Mouse (Mus musculus) CH12.LX (cell line): ENCODE measurements around the gene Atp4a. TPM values are rescaled to one million over a fixed set of nuclear protein-coding genes. Genes with fewer than 3 reads are reported as not detected.
"Not testable (repeated sequence)": the region's sequence is repeated elsewhere in the genome, so short reads cannot be mapped to it uniquely, and the experiment has no call there.

Experiments used
- DNase-seq: peaks from one replicate; pipeline ENCODE4 v3.0.0-alpha.2; 2013; ENCODE audit errors: extremely low read depth
- H3K27ac ChIP-seq: 2 replicates; pipeline ENCODE4 v1.5.1; 2012; ENCODE audit warnings: low read depth, mild to moderate bottlenecking, control low read depth, moderate library complexity; ENCODE audit not compliant: insufficient read depth
- H3K27me3 ChIP-seq: replicated peaks from 2 replicates; pipeline ENCODE3; 2012; ENCODE audit warnings: inconsistent platforms
- H3K36me3 ChIP-seq, 2 experiments: replicated peaks in 1 of 2; 2 replicates each; pipeline versions ENCODE3 to v1.6.1; 2012; ENCODE audit warnings: inconsistent platforms in 1 of 2, low read length in 1 of 2, mild to moderate bottlenecking in 1 of 2, mixed read lengths in 1 of 2, moderate library complexity in 1 of 2; ENCODE audit not compliant: control insufficient read depth in 1 of 2, insufficient read depth in 1 of 2
- H3K4me1 ChIP-seq, 2 experiments: 2 replicates each; pipeline ENCODE4 v1.6.1; 2012; ENCODE audit warnings: inconsistent platforms in 1 of 2, moderate library complexity in 1 of 2; ENCODE audit not compliant: insufficient read depth in 2 of 2, control insufficient read depth in 1 of 2
- H3K4me2 ChIP-seq: 2 replicates; pipeline ENCODE4 v1.6.1; 2012; ENCODE audit warnings: low read depth, mild to moderate bottlenecking, control low read depth; ENCODE audit not compliant: poor library complexity, insufficient read depth, severe bottlenecking
- H3K4me3 ChIP-seq, 3 experiments: fragments of 150-350 bp in 1 of 3; sonication (generic) in 1 of 3; replicated peaks in 1 of 3; 2 replicates each; pipeline versions ENCODE3 to v1.5.1; 2011 to 2012; ENCODE audit warnings: low read depth in 2 of 3, low read length in 2 of 3, mild to moderate bottlenecking in 2 of 3, moderate library complexity in 2 of 3, control low read depth in 1 of 3, improper control_type of control experiment in 1 of 3, inconsistent platforms in 1 of 3, mixed read lengths in 1 of 3; ENCODE audit not compliant: poor library complexity in 1 of 3
- H3K79me2 ChIP-seq: replicated peaks from 2 replicates; pipeline ENCODE4 v1.6.1; 2012; ENCODE audit warnings: mild to moderate bottlenecking, moderate library complexity; ENCODE audit not compliant: control insufficient read depth, poor library complexity, insufficient read depth, severe bottlenecking; ENCODE audit errors: extremely low read depth
- H3K9ac ChIP-seq: 2 replicates; pipeline ENCODE4 v1.6.1; 2012; ENCODE audit warnings: low read depth, mild to moderate bottlenecking, control low read depth, moderate library complexity; ENCODE audit not compliant: insufficient read depth
- H3K9me3 ChIP-seq: replicated peaks from 2 replicates; pipeline ENCODE3; 2012; ENCODE audit warnings: low read length, inconsistent platforms, mixed read lengths
- BHLHE40 ChIP-seq: IDR thresholded peaks from 2 replicates; pipeline ENCODE4 v1.6.1; 2011; ENCODE audit warnings: mild to moderate bottlenecking, low read depth, low read length, improper control_type of control experiment
- CHD1 ChIP-seq: IDR thresholded peaks from 2 replicates; pipeline ENCODE4 v1.6.1; 2012; ENCODE audit warnings: low read depth, low read length, improper control_type of control experiment, inconsistent platforms
- CHD2 ChIP-seq: IDR thresholded peaks from 2 replicates; pipeline ENCODE4 v1.6.1; 2011; ENCODE audit warnings: low read length, improper control_type of control experiment
- CTCF ChIP-seq, 2 experiments: IDR thresholded peaks in 1 of 2; conservative IDR thresholded peaks in 1 of 2; 2 replicates each; pipeline ENCODE4 v1.5.1; 2011 to 2012; ENCODE audit warnings: low read depth in 2 of 2, low read length in 2 of 2, improper control_type of control experiment in 1 of 2, inconsistent platforms in 1 of 2, mild to moderate bottlenecking in 1 of 2, moderate library complexity in 1 of 2
- E2F4 ChIP-seq: IDR thresholded peaks from 2 replicates; pipeline ENCODE4 v1.6.1; 2011; ENCODE audit warnings: low read depth, low read length, improper control_type of control experiment; ENCODE audit not compliant: insufficient replicate concordance
- ELF1 ChIP-seq: IDR thresholded peaks from 2 replicates; pipeline ENCODE4 v1.6.1; 2014; ENCODE audit warnings: low read depth, mild to moderate bottlenecking, inconsistent platforms, low read length, improper control_type of control experiment
- EP300 ChIP-seq: IDR thresholded peaks from 2 replicates; pipeline ENCODE4 v1.6.1; 2011; ENCODE audit warnings: low read length, improper control_type of control experiment
- ETS1 ChIP-seq: conservative IDR thresholded peaks from 2 replicates; pipeline ENCODE4 v1.6.1; 2012; ENCODE audit warnings: low read depth, mild to moderate bottlenecking, inconsistent platforms, low read length, improper control_type of control experiment, moderate library complexity
- GABPA ChIP-seq: IDR thresholded peaks from 2 replicates; pipeline ENCODE4 v1.6.1; 2012; ENCODE audit warnings: low read depth, low read length, improper control_type of control experiment, inconsistent platforms; ENCODE audit not compliant: insufficient replicate concordance
- HCFC1 ChIP-seq: IDR thresholded peaks from 2 replicates; pipeline ENCODE4 v1.6.1; 2012; ENCODE audit warnings: low read depth, mild to moderate bottlenecking, inconsistent platforms, low read length, improper control_type of control experiment
- IRF4 ChIP-seq: IDR thresholded peaks from 2 replicates; pipeline ENCODE4 v1.6.1; 2014; ENCODE audit warnings: low read depth, mild to moderate bottlenecking, inconsistent platforms, low read length, improper control_type of control experiment
- JUN ChIP-seq: IDR thresholded peaks from 2 replicates; pipeline ENCODE4 v1.6.1; 2011; ENCODE audit warnings: low read depth, mild to moderate bottlenecking, low read length, improper control_type of control experiment, moderate library complexity; ENCODE audit not compliant: insufficient read depth
- JUND ChIP-seq: conservative IDR thresholded peaks from 2 replicates; pipeline ENCODE4 v1.6.1; 2011; ENCODE audit warnings: low read depth, low read length, improper control_type of control experiment
- KAT2A ChIP-seq: IDR thresholded peaks from 2 replicates; pipeline ENCODE4 v1.6.1; 2012; ENCODE audit warnings: low read length, improper control_type of control experiment, inconsistent platforms; ENCODE audit not compliant: insufficient replicate concordance
- MAFK ChIP-seq: IDR thresholded peaks from 2 replicates; pipeline ENCODE4 v1.6.1; 2011; ENCODE audit warnings: low read length, improper control_type of control experiment; ENCODE audit not compliant: insufficient replicate concordance
- MAX ChIP-seq: IDR thresholded peaks from 2 replicates; pipeline ENCODE4 v1.6.1; 2011; ENCODE audit warnings: low read length, improper control_type of control experiment
- MAZ ChIP-seq: IDR thresholded peaks from 2 replicates; pipeline ENCODE4 v1.6.1; 2012; ENCODE audit warnings: low read depth, mild to moderate bottlenecking, inconsistent platforms, low read length, improper control_type of control experiment, moderate library complexity
- MEF2A ChIP-seq: IDR thresholded peaks from 2 replicates; pipeline ENCODE4 v1.6.1; 2014; ENCODE audit warnings: low read depth, mild to moderate bottlenecking, inconsistent platforms, low read length, improper control_type of control experiment, borderline replicate concordance
- MXI1 ChIP-seq: IDR thresholded peaks from 2 replicates; pipeline ENCODE4 v1.6.1; 2011; ENCODE audit warnings: mild to moderate bottlenecking, low read depth, low read length, improper control_type of control experiment
- MYC ChIP-seq: IDR thresholded peaks from 2 replicates; pipeline ENCODE4 v1.6.1; 2011; ENCODE audit warnings: low read depth, mild to moderate bottlenecking, improper control_type of control experiment, low read length
- NELFE ChIP-seq: IDR thresholded peaks from 2 replicates; pipeline ENCODE4 v1.6.1; 2011; ENCODE audit warnings: low read depth, low read length, improper control_type of control experiment
- NRF1 ChIP-seq: IDR thresholded peaks from 2 replicates; pipeline ENCODE4 v1.6.1; 2014; ENCODE audit warnings: low read depth, mild to moderate bottlenecking, inconsistent platforms, low read length, improper control_type of control experiment, moderate library complexity
- PAX5 ChIP-seq: IDR thresholded peaks from 2 replicates; pipeline ENCODE4 v1.6.1; 2012; ENCODE audit warnings: low read length, inconsistent platforms, mixed read lengths
- POLR2A ChIP-seq: IDR thresholded peaks from 2 replicates; pipeline ENCODE4 v1.6.1; 2011; ENCODE audit warnings: low read depth, mild to moderate bottlenecking, improper control_type of control experiment, low read length
- POLR2AphosphoS2 ChIP-seq: IDR thresholded peaks from 2 replicates; pipeline ENCODE4 v1.6.1; 2011; ENCODE audit warnings: low read depth, low read length, improper control_type of control experiment
- RAD21 ChIP-seq: IDR thresholded peaks from 2 replicates; pipeline ENCODE4 v1.6.1; 2011; ENCODE audit warnings: low read depth, mild to moderate bottlenecking, low read length, improper control_type of control experiment, moderate library complexity
- RCOR1 ChIP-seq: conservative IDR thresholded peaks from 2 replicates; pipeline ENCODE4 v1.6.1; 2012; ENCODE audit warnings: low read depth, mild to moderate bottlenecking, inconsistent platforms, low read length, improper control_type of control experiment
- SIN3A ChIP-seq: IDR thresholded peaks from 2 replicates; pipeline ENCODE4 v1.6.1; 2012; ENCODE audit warnings: low read length, improper control_type of control experiment, inconsistent platforms
- SMC3 ChIP-seq: IDR thresholded peaks from 2 replicates; pipeline ENCODE4 v1.6.1; 2011; ENCODE audit warnings: low read depth, low read length, improper control_type of control experiment
- TBP ChIP-seq: conservative IDR thresholded peaks from 2 replicates; pipeline ENCODE4 v1.6.1; 2011; ENCODE audit warnings: low read depth, low read length, improper control_type of control experiment
- TCF12 ChIP-seq: IDR thresholded peaks from 2 replicates; pipeline ENCODE4 v1.6.1; 2014; ENCODE audit warnings: low read depth, mild to moderate bottlenecking, inconsistent platforms, low read length, improper control_type of control experiment
- UBTF ChIP-seq: IDR thresholded peaks from 2 replicates; pipeline ENCODE4 v1.6.1; 2012; ENCODE audit warnings: low read depth, mild to moderate bottlenecking, inconsistent platforms, low read length, improper control_type of control experiment, moderate library complexity
- USF1 ChIP-seq: IDR thresholded peaks from 2 replicates; pipeline ENCODE4 v1.6.1; 2014; ENCODE audit warnings: low read depth, mild to moderate bottlenecking, inconsistent platforms, low read length, improper control_type of control experiment
- USF2 ChIP-seq: conservative IDR thresholded peaks from 2 replicates; pipeline ENCODE4 v1.6.1; 2011; ENCODE audit warnings: low read depth, low read length, improper control_type of control experiment
- ZMIZ1 ChIP-seq: IDR thresholded peaks from 2 replicates; pipeline ENCODE4 v1.6.1; 2012; ENCODE audit warnings: low read depth, mild to moderate bottlenecking, inconsistent platforms, low read length, improper control_type of control experiment
- ZNF384 ChIP-seq: IDR thresholded peaks from 2 replicates; pipeline ENCODE4 v1.6.1; 2012; ENCODE audit warnings: low read depth, low read length, improper control_type of control experiment, inconsistent platforms
- dilution Hi-C: fragments of 300-500 bp; cut with MboI; formaldehyde crosslinking; loops from 2 replicates; pipeline ENCODE4 v1.14.3; 2020; ENCODE audit warnings: low sequenced_read_pairs; ENCODE audit not compliant: extremely low pct_unique_long_range_greater_than_20kb, extremely low pct_ligation_motif_present
- in situ Hi-C: fragments of 300-500 bp; cut with MboI; formaldehyde crosslinking; loops from 3 replicates; pipeline ENCODE4 v1.14.3; 2019; ENCODE audit warnings: low sequenced_read_pairs, low pct_ligation_motif_present, low pct_unique_long_range_greater_than_20kb, mixed read lengths
- polyA plus RNA-seq: library from polyadenylated mRNA; unstranded; fragments of >175 nt; gene quantifications from 2 replicates; pipeline ENCODE4 v1.2.1, GENCODE M21; 2012; ENCODE audit warnings: low read depth; ENCODE audit not compliant: insufficient read length
- total RNA-seq, 2 experiments: library from RNA; depleted of rRNA; stranded (reverse); fragments of 300-350 nt in 1 of 2; fragments of >200 nt in 1 of 2; gene quantifications; 2 replicates each; pipeline ENCODE4 v1.2.3; 2012 to 2014

Atp4a gene
- total and polyA plus RNA-seq, 3 experiments = 0.33 to 0.67 TPM; not detected in 1

DNA sequence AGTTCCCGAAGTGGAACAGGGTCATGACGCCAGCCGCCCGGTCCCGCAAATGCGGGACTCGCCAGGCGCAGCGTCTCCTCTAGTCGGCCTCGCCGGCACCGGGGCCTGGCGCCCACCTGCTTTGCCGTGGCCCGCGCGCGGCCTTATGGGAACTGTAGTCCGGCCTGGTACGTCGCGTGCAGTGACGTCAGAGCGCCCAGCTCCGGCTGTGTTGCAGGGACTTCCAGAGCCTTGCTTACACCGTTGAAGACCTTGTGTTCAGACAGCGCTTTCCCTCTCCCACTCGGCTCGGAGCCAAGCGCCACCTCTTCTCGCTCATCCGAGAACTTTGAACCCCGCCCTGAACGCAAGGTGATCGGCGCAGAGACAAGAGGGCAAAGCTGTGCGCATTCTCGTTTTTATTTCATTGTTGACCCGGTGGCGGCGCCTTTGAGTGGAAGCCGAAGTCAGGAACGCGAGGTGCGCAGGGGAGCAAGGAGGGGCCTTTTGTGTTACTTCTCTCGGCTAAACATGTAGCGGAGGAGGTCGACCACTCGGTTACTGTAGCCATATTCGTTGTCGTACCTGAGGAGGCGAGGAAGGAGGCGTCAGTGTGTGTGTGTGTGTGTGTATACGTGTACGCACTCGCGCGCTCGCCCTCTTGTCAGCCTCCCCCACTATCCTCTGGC, 17.5 kb downstream of the Atp4a start, which contains the start of gene Tmem147:
TSS of gene Tmem147 (minus strand) at position 145 of the 668 bp plus-strand sequence.
- H3K27me3 ChIP-seq = no peaks in the 10 kb centered on the region
- H3K36me3 ChIP-seq = peaks cover 19 to 70% of the 10 kb centered on the region in 2 experiments
- in situ Hi-C loops = no loop called here

DNA sequence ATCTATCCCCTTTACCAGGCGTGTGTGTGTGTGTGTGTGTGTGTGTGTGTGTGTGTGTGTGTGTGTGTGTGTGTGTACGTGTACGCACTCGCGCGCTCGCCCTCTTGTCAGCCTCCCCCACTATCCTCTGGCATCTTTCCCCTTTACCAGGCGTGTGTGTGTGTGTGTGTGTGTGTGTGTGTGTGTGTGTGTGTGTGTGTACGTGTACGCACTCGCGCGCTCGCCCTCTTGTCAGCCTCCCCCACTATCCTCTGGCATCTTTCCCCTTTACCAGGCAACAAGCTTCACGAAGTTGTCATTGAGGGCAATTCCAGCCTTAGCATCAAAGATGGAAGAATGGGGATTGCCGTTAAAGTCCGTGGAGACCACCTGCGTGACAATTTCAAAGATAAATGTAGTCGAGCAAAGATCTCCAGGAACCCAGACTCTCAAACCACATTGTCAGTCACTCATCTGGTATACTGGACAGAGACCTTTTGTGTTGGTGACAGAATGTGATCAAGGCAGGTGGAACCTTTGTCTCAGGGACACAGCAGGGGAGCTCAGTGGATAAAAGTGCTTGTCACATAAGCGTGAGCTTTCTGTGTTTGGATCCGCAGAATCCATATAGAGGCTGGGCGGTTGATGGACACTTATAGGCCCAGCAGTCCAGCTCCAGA, 18.2 kb downstream of the Atp4a start:
- Histone ChIP-seq H3K4me3 (peak overlapping the region; percentile 67 to 78 (median 73)), H3K9ac (peak overlapping the region; percentile 62), H3K27ac (peak overlapping the region; percentile 90), H3K36me3 (peaks cover 23 to 71% of the 10 kb centered on the region in 2 experiments), H3K4me1 (peaks cover 14 to 54% of the 10 kb centered on the region in 2 experiments; a peak in 3 of 4 replicates), H3K4me2 (peak overlapping the region; percentile 71)
- in situ Hi-C loops, DNase-seq, H3K27me3 ChIP-seq, dilution Hi-C loops, H3K9me3 ChIP-seq, H3K79me2 ChIP-seq: not testable (repeated sequence)

More for the DNA sequence above, 17.5 kb downstream of the Atp4a start, which contains the start of gene Tmem147:
- dilution Hi-C loops = no loop called here
- TF ChIP-seq USF1 (no peak), E2F4 (no peak), MYC (no peak; the same call in 1 of the 2 replicates), KAT2A (peak; percentile 96), NRF1 (peak; percentile 76), NELFE (peak; percentile 77), TCF12 (peak; percentile 84), BHLHE40 (peak; percentile 77), ZNF384 (no peak), HCFC1 (peak; percentile 98), IRF4 (0 out of 2 replicates have a peak, but pooled peaks have one; percentile 58), ZMIZ1 (no peak), POLR2A (peak; percentile 76), ETS1 (peak; percentile 44), SMC3 (peak; percentile 53), MAZ (0 out of 2 replicates have a peak, but pooled peaks have one; percentile 51), POLR2AphosphoS2 (no peak; the same call in 1 of the 2 replicates), CTCF (conservative IDR thresholded peaks at IDR 0.05 in 1 of 2, IDR thresholded peaks at IDR 0.05 in 1 of 2; ENCODE audit: low read depth in 2 of 2, low read length in 2 of 2) (peak in 1 of 2 experiments; percentile 65; a peak in 2 of 4 replicates), SIN3A (peak; percentile 90), RCOR1 (no peak), GABPA (peak; percentile 71; the same call in 1 of the 2 replicates), EP300 (no peak), JUN (no peak), MXI1 (peak; percentile 92), MEF2A (peak; percentile 71; the same call in 1 of the 2 replicates), CHD1 (no peak), CHD2 (no peak; the same call in 1 of the 2 replicates), PAX5 (no peak), JUND (no peak), ELF1 (peak; percentile 80), USF2 (no peak), RAD21 (peak; percentile 31; the same call in 1 of the 2 replicates), MAFK (no peak), UBTF (no peak), TBP (no peak), MAX (peak; percentile 77)
- TF ChIP-seq, all 38 proteins: peak for 19
- H3K9me3 ChIP-seq = no peaks in the 10 kb centered on the region
- DNase-seq = peak; percentile 95
- H3K4me1 ChIP-seq = peaks cover 15 to 55% of the 10 kb centered on the region in 2 experiments; a peak in 3 of 4 replicates
- H3K79me2 ChIP-seq = no peaks in the 10 kb centered on the region
- H3K4me3 ChIP-seq = peak within 1 kb of the TSS; percentile 67 to 78 (median 73)
- peak within 1 kb of the TSS; percentile 90 for H3K27ac ChIP-seq
- peak within 1 kb of the TSS; percentile 91 for H3K4me2 ChIP-seq
- peak within 1 kb of the TSS; percentile 77 for H3K9ac ChIP-seq
